Mouse (Mus musculus): ENCODE results near the gene Tmem40. TPM values are rescaled to one million over a fixed set of nuclear protein-coding genes. Genes with fewer than 3 reads are reported as not detected.

Gene Tmem40
- total RNA-seq, 2 experiments from 2014 or later, result 1.2 to 1.5 TPM

Small RNA genes within 50 kb of the gene (microRNA-seq; reads per million reads assigned to microRNA genes)
- gene Mir7660, result not detected

Other genes starting within 250 kb of the Tmem40 start
- gene Tsen2, start 217.7 kb downstream of the Tmem40 start, total RNA-seq (2021), result 10 to 100 TPM; 18.4 to 20.7 TPM
- 1 to 10 TPM in 1 of 2 experiments, under 1 TPM in 1; 0.45 to 1.2 TPM for gene Mkrn2os, start 169.8 kb downstream of the Tmem40 start, total RNA-seq (2021)
- gene Mkrn2, start 160.5 kb downstream of the Tmem40 start, total RNA-seq (2021), result 10 to 100 TPM; 42.2 to 46.1 TPM
- gene Raf1, start 85.8 kb downstream of the Tmem40 start, total RNA-seq (2021), result 100 to 1,000 TPM; 125 to 131 TPM
- 10 to 100 TPM; 23.4 to 24.2 TPM for gene Cand2, start 12.1 kb upstream of the Tmem40 start, total RNA-seq (2021)
- 1,000 to 10,000 TPM; 1,843 to 1,894 TPM for gene Rpl32, start 46.3 kb upstream of the Tmem40 start, total RNA-seq (2021)
- 1 to 10 TPM in 1 of 2 experiments, under 1 TPM in 1; 0.96 to 1.9 TPM for gene Efcab12, start 76.0 kb upstream of the Tmem40 start, total RNA-seq (2021)
- gene Mbd4, start 91.0 kb upstream of the Tmem40 start, total RNA-seq (2021), result 1 to 10 TPM; 7.5 to 8.1 TPM
- 10 to 100 TPM; 23.5 to 25.6 TPM for gene Ift122, start 91.1 kb upstream of the Tmem40 start, total RNA-seq (2021)
- 1 to 10 TPM in 1 of 2 experiments, under 1 TPM in 1; 0.70 to 1.1 TPM for gene Rho, start 169.3 kb upstream of the Tmem40 start, total RNA-seq (2021)
- gene H1foo, start 182.5 kb upstream of the Tmem40 start, total RNA-seq (2021), result not detected
- 100 to 1,000 TPM; 237 to 271 TPM for gene Plxnd1, start 232.6 kb upstream of the Tmem40 start, total RNA-seq (2021)

Data from adrenal gland, postnatal 4 days (tissue).